Mouse (Mus musculus) 416B (cell line): ENCODE data around the gene Scd4.
A peak's percentile ranks its signal among the peaks of the same experiment; 100 is the strongest.
"Not testable (repeated sequence)": the region's sequence is repeated elsewhere in the genome, so short reads cannot be mapped to it uniquely, and the experiment has no call there.

Experiments
- DNase-seq: peaks from one replicate; pipeline ENCODE4 v3.0.0; 2011; ENCODE audit warnings: low read depth

Gene Scd4

DNA sequence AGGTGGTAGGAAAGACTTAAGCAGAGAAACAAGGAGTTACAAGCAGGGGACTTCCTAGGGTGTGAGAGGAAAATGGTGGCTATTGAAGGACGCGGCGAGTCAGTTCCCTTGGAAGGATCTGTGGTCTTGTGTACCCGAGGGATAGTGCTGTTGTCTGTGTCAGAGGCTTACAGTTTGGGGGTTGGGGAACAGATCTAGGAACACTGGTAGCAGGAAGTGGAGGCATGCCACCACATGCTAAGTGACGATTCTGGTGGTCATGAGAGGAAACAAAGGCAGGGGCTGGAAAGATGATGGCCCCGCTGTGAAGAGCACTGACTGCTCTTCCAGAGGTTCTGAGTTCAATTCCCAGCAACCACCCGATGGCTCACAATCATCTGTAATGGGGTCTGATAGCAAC lies 32.4 kb upstream of the Scd4 start:
- DNase-seq, result no peak

GRCm38 (mm10) chr19:44301176-44301575 lies 31.7 kb upstream of the Scd4 start:
- peak; percentile 47 for DNase-seq

- DNase-seq, result peak; percentile 63
Measured at GRCm38 (mm10) chr19:44301671-44302305, 31.1 kb upstream of the Scd4 start.

DNA sequence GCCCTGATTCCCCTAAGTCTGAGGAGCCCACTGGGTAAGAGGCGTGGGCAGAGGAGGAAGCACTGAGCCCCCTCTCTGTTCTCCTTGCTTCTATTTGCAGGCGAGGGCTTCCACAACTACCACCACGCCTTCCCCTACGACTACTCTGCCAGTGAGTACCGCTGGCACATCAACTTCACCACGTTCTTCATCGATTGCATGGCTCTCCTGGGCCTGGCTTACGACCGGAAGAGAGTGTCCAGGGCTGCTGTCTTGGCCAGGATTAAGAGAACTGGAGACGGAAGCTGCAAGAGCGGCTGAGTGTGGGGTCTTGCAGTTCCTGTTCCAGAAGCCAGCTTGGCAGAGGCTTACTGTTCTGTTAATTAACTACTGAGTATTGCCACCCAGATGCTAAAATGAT lies 30.0 kb upstream of the Scd4 start:
- no peak for DNase-seq

DNA sequence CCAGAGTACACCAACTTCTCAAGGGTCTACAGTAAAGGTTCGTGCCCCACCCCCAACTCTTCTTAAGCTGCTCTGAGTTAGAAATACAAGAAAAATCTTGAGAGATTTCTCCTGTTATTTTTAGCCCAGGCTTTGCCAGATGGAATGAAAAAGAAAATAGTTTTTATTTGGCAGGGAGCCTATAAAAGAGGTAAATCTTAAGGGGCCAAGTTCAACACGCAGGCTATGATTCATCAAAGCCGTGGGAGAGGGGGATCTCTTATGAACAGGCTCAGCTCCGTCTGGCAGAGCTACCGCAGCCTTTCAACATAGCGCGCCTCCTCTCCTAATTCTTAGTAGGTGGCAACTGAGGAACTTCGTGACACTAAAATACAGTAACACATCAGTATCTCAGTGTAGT lies 29.4 kb upstream of the Scd4 start:
- no peak for DNase-seq

DNA sequence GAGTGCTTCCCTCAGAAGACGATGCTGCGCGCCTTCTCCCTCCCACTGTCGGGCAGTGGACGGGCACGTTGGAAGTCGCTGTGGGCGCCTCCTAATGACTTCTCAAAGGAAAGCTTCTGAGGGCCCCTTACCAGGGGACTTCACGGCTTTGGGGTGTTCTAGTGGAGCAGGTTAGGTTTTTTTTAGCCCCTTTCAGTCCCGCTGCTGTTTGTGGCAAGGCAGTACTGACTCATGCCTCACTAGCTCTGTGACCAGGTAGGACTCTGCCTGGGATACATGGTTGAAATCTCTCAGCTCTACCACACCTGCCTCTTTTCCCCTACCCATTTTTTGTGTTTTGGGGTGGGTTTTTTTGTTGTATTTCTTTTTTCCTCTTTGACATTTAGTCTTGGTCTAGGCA lies 28.5 kb upstream of the Scd4 start:
- DNase-seq, result no peak

DNA sequence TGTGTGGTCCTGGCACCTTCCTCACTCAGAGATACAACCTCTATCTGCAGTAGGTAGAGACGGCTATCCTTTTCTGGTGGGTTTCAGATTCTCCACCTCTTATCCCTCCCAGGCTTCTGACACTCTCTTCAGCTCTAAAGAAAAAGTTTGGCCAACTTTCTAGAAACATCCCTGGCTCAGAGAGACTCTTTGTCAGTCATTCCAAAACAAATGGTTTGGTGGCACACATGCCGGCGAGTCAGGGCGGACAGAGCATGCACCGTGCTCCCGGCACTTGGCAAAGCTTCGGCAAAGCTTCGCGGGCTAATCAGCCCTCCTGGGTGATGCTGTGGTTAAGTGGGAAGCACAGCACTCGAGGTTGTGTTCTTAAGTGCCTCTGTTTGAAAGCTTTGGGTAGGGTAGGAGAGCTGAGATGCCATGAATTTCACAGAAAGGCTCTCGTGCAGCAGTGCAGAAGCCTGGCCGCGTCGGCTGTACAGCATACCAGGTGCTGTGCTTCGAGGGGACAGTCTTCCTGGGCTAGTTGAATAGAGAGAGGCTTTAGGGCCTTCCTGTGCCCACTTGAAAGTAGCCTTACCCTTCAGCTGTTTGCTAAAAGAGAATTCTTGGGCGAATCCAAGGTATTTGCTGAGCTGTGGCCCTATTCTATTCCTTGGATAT lies 27.9 kb upstream of the Scd4 start:
- no peak for DNase-seq

- DNase-seq, result no peak
Measured at GRCm38 (mm10) chr19:44305701-44306100, 27.2 kb upstream of the Scd4 start.

- no peak for DNase-seq
Measured at GRCm38 (mm10) chr19:44306171-44306570, 26.7 kb upstream of the Scd4 start.

GRCm38 (mm10) chr19:44307101-44307914 lies 25.6 kb upstream of the Scd4 start:
- no peak for DNase-seq

GRCm38 (mm10) chr19:44307915-44308470 lies 24.9 kb upstream of the Scd4 start:
- no peak for DNase-seq

DNA sequence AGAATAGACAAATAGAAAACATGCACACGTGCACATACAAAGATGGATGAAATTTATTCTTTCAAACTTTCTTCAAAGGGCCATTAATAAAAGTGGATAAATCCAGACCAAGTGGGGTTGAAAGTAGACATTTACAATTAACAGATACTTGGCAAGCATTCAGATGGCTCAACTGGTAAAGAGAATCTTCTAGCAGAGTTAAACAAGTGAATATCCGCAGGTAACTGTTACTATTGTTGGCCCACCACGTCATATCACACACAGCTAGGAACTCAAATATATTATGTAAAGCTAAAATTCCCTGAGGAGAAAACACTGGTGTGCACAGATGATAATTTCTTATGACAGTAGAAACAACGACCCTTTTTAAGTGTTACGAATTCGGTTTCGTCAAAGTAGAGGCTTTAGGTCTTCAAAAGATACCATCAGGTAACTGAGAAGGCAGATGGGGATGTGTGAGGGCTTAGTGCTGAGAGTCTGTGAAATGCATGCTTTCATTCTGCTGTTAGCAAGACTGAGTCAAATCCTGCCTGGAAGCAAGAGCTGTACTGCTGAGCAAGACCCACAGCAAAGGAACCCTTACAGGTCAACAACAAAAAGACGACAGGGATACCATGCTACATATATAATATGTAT lies 24.2 kb upstream of the Scd4 start:
- DNase-seq, result no peak

GRCm38 (mm10) chr19:44309351-44310154 lies 23.3 kb upstream of the Scd4 start:
- no peak for DNase-seq

GRCm38 (mm10) chr19:44310155-44310575 lies 22.7 kb upstream of the Scd4 start:
- not testable (repeated sequence) for DNase-seq

DNA sequence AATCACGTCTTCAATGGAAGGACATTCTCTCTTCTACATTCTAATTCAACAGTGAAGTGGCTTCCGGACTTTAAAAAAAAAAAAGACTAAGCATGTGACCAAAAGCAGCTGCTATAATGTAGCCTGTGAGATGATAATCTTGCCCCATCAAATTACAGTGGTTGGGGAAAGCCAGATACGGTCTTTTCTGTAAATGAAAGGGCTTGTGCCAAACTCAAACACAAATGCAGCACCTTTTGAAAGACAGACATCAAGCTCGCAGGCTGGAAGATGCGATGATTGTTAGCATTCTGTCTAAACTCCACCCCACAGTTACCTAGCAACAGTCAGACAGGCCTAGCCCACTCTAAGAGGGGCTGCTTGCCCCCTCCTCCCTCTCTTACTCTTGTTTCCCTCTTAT lies 22.1 kb upstream of the Scd4 start:
- DNase-seq, result no peak

DNA sequence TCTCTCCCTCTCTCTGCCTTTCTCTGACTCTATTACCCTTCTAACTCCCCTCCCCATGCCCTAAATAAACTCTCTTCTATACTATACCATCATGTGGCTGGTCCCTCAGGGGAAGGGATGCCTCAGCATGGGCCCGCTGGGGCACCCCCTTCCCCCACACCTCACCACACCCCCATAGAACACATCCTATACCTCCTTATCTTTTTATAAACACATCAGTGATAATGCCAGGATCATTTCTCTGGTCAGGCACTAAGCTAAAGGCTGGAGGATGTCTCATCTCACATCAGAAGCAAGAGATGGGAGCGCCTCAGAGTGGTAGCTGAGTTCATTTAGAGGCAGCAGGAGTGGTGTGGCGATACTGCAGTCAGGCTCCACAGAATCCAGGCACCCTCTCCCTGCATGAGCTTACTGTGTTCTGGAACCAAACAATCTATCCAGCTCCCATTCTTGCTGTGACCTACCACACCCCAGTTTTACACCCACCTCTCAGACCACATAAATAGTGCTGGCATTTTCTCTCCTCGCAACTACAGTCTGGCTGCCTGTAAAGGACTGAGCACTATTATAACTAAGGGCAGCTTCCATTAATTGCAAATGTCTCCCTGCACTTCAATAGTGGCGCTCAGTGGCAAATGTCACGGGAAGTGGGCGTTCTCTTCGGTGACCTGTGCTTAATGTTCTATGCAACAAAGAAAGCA lies 21.4 kb upstream of the Scd4 start:
- DNase-seq, result no peak

GRCm38 (mm10) chr19:44312007-44312360 lies 20.9 kb upstream of the Scd4 start:
- no peak for DNase-seq

DNA sequence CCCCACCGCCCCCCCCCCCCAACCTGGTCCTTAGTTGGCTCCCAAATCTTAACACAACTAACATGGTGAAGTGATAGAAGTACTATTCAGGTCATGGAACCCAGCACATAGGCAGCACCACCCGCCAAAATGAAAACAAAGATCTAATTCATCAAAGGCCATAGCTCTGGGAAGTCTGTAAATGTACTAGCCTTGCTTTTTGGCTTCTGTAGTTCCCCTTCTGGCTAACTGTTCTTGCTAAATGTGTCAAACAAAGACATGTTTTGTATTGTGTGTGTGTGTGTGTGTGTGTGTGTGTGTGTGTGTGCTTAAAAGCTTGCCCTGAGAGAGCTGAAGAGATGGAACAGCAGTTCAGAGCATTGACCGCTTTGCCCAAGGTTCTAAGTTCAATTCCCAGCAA lies 19.8 kb upstream of the Scd4 start:
- DNase-seq, result no peak

- DNase-seq, result no peak
Measured at GRCm38 (mm10) chr19:44314327-44314759, 18.5 kb upstream of the Scd4 start.

DNA sequence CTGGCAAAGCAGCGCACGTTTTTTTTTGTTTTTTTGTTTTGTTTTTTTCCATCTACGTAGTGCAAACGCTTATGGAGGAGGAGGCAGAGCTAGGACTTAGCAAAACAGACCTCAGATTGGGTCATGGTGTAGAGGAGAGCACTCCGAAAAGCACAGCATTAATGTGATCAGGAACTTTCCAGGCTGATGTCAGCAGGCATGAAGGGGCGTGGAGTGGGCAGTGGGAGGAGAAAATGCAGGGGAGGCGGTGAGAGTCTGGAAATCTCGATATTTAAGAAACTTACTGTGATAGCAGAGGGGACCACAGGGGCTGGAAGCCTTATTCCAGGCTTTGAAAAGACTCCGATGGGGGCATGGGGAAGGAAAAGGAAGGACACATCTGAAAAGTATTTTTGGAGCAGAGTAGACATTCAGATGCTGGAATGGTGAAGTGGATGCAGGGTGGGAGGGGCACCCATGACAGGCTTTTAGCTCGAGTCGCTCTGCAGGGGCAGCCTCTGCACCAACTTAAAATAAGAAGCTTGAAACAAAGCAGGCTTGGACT lies 17.9 kb upstream of the Scd4 start:
- DNase-seq, result no peak
